8 mouse cellular contexts compared by ENCODE assay signal in genomic region chr11:52350924-52351323, GRCm38 (mm10). TPM values are rescaled to one million over a fixed set of nuclear protein-coding genes. Genes with fewer than 3 reads are reported as not detected.
DNase-seq lines count a peak whose midpoint lies in the region; ATAC-seq and TF ChIP-seq lines count a peak whose summit lies in the region.

No protein-coding gene starts in this region.

- H3K4me1 ChIP-seq in hindbrain, embryonic 11.5 days (replicated peaks; ENCODE audit: control insufficient read depth, insufficient read depth, low read length), result no peaks in the 10 kb centered on the region
- peaks cover 4% of the 10 kb centered on the region; the same call in 1 of the 2 replicates for H3K4me1 ChIP-seq in hindbrain, embryonic 16.5 days (ENCODE audit: control insufficient read depth, insufficient read depth, low read depth, low read length)
- H3K4me1 ChIP-seq in liver, embryonic 16.5 days (ENCODE audit: control insufficient read depth, low read depth, low read length), result peaks cover 23% of the 10 kb centered on the region
- H3K4me1 ChIP-seq in stomach, postnatal 0 days (replicated peaks; ENCODE audit: control insufficient read depth, insufficient read depth), result 0 out of 2 replicates have a peak, but pooled peaks cover 3% of the 10 kb centered on the region

- H3K27ac ChIP-seq in hindbrain, embryonic 11.5 days (ENCODE audit: low read depth, low read length), result no peak overlapping the region
- H3K27ac ChIP-seq in hindbrain, embryonic 16.5 days (ENCODE audit: low read depth, low read length), result no peak overlapping the region
- peak overlapping the region; percentile 47; the same call in 1 of the 2 replicates for H3K27ac ChIP-seq in liver, embryonic 16.5 days (ENCODE audit: low read length)
- H3K27ac ChIP-seq in stomach, postnatal 0 days (replicated peaks), result no peak overlapping the region

- TF ChIP-seq CTCF in stomach, postnatal 0 days (IDR thresholded peaks at IDR 0.05; ENCODE audit: low read depth), result peak; percentile 56

- H3K9ac ChIP-seq in hindbrain, embryonic 11.5 days (ENCODE audit: low read depth, low read length), result no peak overlapping the region
- no peak overlapping the region for H3K9ac ChIP-seq in hindbrain, embryonic 16.5 days (ENCODE audit: low read depth, low read length)
- peak overlapping the region; percentile 19; the same call in 1 of the 2 replicates for H3K9ac ChIP-seq in liver, embryonic 16.5 days (ENCODE audit: low read depth, low read length)
- no peak overlapping the region for H3K9ac ChIP-seq in stomach, postnatal 0 days (ENCODE audit: low read length)

- DNase-seq in hindbrain, embryonic 11.5 days (ENCODE audit: low spot score), result peak; percentile 24
- peak; percentile 61 for DNase-seq in c-Kit-positive CD71-positive TER-119-negative erythroid progenitor cells, embryonic 14.5 days (ENCODE audit: low read depth)
- DNase-seq in stomach, postnatal 0 days (ENCODE audit: low spot score), result peak; percentile 73
- no peak for DNase-seq in frontal cortex, postnatal 10 days (ENCODE audit: low spot score in 2 of 2)
- no peak for DNase-seq in urinary bladder, postnatal 10 days (ENCODE audit: low spot score)

- ATAC-seq in hindbrain, embryonic 11.5 days (ENCODE audit: low FRiP score), result no peak
- no peak for ATAC-seq in hindbrain, embryonic 16.5 days
- ATAC-seq in inflammation-experienced regulatory T-cells, adult 6 months, result peak; percentile 67
- ATAC-seq in liver, embryonic 16.5 days (ENCODE audit: low read depth), result peak; percentile 81
- peak; percentile 38; the same call in 1 of the 2 replicates for ATAC-seq in stomach, postnatal 0 days (ENCODE audit: low FRiP score, low TSS enrichment)

- no peak for TF ChIP-seq EP300 in stomach, postnatal 0 days (optimal IDR thresholded peaks at IDR 0.05)

- H3K4me2 ChIP-seq in hindbrain, embryonic 11.5 days (replicated peaks; ENCODE audit: low read depth, low read length), result no peak overlapping the region
- H3K4me2 ChIP-seq in hindbrain, embryonic 16.5 days (ENCODE audit: low read length), result no peak overlapping the region
- peak overlapping the region; percentile 35 for H3K4me2 ChIP-seq in liver, embryonic 16.5 days (ENCODE audit: low read depth, low read length)
- no peak overlapping the region for H3K4me2 ChIP-seq in stomach, postnatal 0 days (replicated peaks; ENCODE audit: low read depth)

- H3K36me3 ChIP-seq in hindbrain, embryonic 11.5 days (ENCODE audit: control insufficient read depth, insufficient read depth, low read length), result no peaks in the 10 kb centered on the region
- no peaks in the 10 kb centered on the region for H3K36me3 ChIP-seq in hindbrain, embryonic 16.5 days (ENCODE audit: control insufficient read depth, insufficient read depth, low read length)
- no peaks in the 10 kb centered on the region for H3K36me3 ChIP-seq in liver, embryonic 16.5 days (ENCODE audit: control insufficient read depth, insufficient read depth)
- H3K36me3 ChIP-seq in stomach, postnatal 0 days (ENCODE audit: control insufficient read depth, insufficient read depth, low read length), result no peaks in the 10 kb centered on the region

- no peaks in the 10 kb centered on the region for H3K9me3 ChIP-seq in hindbrain, embryonic 11.5 days (ENCODE audit: control insufficient read depth, low read length)
- no peaks in the 10 kb centered on the region for H3K9me3 ChIP-seq in hindbrain, embryonic 16.5 days (ENCODE audit: control insufficient read depth, low read length)
- no peaks in the 10 kb centered on the region for H3K9me3 ChIP-seq in liver, embryonic 16.5 days (replicated peaks; ENCODE audit: control insufficient read depth, low read length)
- no peaks in the 10 kb centered on the region for H3K9me3 ChIP-seq in stomach, postnatal 0 days (ENCODE audit: control insufficient read depth, low read length)

- 2% methylated on average over 9 of the region's 9 CpGs for WGBS in hindbrain, embryonic 11.5 days
- WGBS in hindbrain, embryonic 16.5 days, result 2% methylated on average over 9 of the region's 9 CpGs
- under 1% methylated on average over 8 of the region's 9 CpGs for WGBS in liver, embryonic 16.5 days (ENCODE audit: insufficient replicate concordance)
- 0% methylated on average over 9 of the region's 9 CpGs for WGBS in stomach, postnatal 0 days

- no peak overlapping the region for H3K4me3 ChIP-seq in hindbrain, embryonic 11.5 days (ENCODE audit: low read depth, low read length)
- H3K4me3 ChIP-seq in hindbrain, embryonic 16.5 days (ENCODE audit: low read length), result no peak overlapping the region
- no peak overlapping the region for H3K4me3 ChIP-seq in liver, embryonic 16.5 days (ENCODE audit: low read depth, low read length)
- no peak overlapping the region for H3K4me3 ChIP-seq in stomach, postnatal 0 days (ENCODE audit: low read depth, low read length)

- H3K27me3 ChIP-seq in hindbrain, embryonic 11.5 days (ENCODE audit: control insufficient read depth, insufficient read depth, low read length), result no peaks in the 10 kb centered on the region
- H3K27me3 ChIP-seq in hindbrain, embryonic 16.5 days (replicated peaks; ENCODE audit: control insufficient read depth, insufficient read depth, low read length), result no peaks in the 10 kb centered on the region
- no peaks in the 10 kb centered on the region for H3K27me3 ChIP-seq in liver, embryonic 16.5 days (ENCODE audit: control insufficient read depth, insufficient read depth, low read depth, low read length)
- no peaks in the 10 kb centered on the region for H3K27me3 ChIP-seq in stomach, postnatal 0 days (ENCODE audit: control insufficient read depth, insufficient read depth, low read length)

RNA-seq across cellular contexts. Expression of gene Vdac1, which starts 9.7 kb away (rescaled TPM):
- 205 and 221 TPM in 2 replicates for polyA plus RNA-seq in hindbrain, embryonic 11.5 days (2014; fragmentation: Nextera tagmentation; extraction: Ambion mirVana)
- 411 and 440 TPM in 2 replicates for polyA plus RNA-seq in hindbrain, embryonic 16.5 days (2015; fragmentation: Nextera tagmentation; extraction: Ambion mirVana)
- 100 to 1,000 TPM in 1 of 3 experiments, 10 to 100 TPM in 2; 67.6 to 143 (median 84.9) TPM for polyA plus RNA-seq in inflammation-experienced regulatory T-cells, adult 6 months (2017; shearing (Covaris generic))
- 120 and 121 TPM in 2 replicates for polyA plus RNA-seq in liver, embryonic 16.5 days (2015; fragmentation: Nextera tagmentation; extraction: Ambion mirVana)
- 189 and 193 TPM in 2 replicates for polyA plus RNA-seq in stomach, postnatal 0 days (2015; fragmentation: Nextera tagmentation; extraction: Ambion mirVana)

RNA-seq across cellular contexts. Expression of gene 9530068E07Rik, which starts 45.3 kb away (rescaled TPM):
- 171 and 175 TPM in 2 replicates for polyA plus RNA-seq in hindbrain, embryonic 11.5 days (2014; fragmentation: Nextera tagmentation; extraction: Ambion mirVana)
- 136 and 145 TPM in 2 replicates for polyA plus RNA-seq in hindbrain, embryonic 16.5 days (2015; fragmentation: Nextera tagmentation; extraction: Ambion mirVana)
- polyA plus RNA-seq in inflammation-experienced regulatory T-cells, adult 6 months (2017; shearing (Covaris generic)), result 10 to 100 TPM; 36.1 to 45.4 (median 44.5) TPM
- polyA plus RNA-seq in liver, embryonic 16.5 days (2015; fragmentation: Nextera tagmentation; extraction: Ambion mirVana), result 54.4 and 54.6 TPM in 2 replicates
- 104 and 115 TPM in 2 replicates for polyA plus RNA-seq in stomach, postnatal 0 days (2015; fragmentation: Nextera tagmentation; extraction: Ambion mirVana)

Comparison
In these comparisons a context has a peak if more than half of its experiments do, and no peak if none do; other contexts are left out.
1. ATAC-seq: peak in inflammation-experienced regulatory T-cells, adult 6 months (single experiment), liver, embryonic 16.5 days (single experiment) and stomach, postnatal 0 days (single experiment); none in hindbrain, embryonic 11.5 days (single experiment) and hindbrain, embryonic 16.5 days (single experiment).
2. DNase-seq: peak in hindbrain, embryonic 11.5 days (single experiment), c-Kit-positive CD71-positive TER-119-negative erythroid progenitor cells, embryonic 14.5 days (single experiment) and stomach, postnatal 0 days (single experiment); none in frontal cortex, postnatal 10 days (0 of 2) and urinary bladder, postnatal 10 days (single experiment).